Comparison of ENCODE assay signal across 19 mouse cellular contexts in the genomic region with DNA sequence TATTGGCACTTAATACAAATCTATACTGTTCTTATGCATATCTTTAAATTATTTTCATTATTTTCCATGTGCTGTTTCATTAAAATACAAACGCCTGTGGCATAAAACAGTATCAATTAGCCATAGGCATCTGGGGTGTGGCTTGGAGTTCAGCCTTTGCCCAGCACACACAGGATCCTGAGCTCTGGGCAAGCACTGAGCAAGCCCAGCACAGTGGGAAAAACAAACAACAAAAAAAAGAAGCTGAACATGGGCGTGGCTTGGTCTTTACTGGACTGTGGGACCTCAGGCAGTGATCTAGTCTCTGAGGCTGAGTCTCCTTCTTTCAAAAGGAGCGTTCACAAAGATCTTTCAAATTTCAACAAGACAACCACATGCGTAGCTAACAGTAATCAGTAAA.
A peak's percentile ranks its signal among the peaks of the same experiment; 100 is the strongest.
DNase-seq lines count a peak whose midpoint lies in the region; ATAC-seq and TF ChIP-seq lines count a peak whose summit lies in the region.
"Had no signal": no experiment of that assay in that cellular context is flagged by ENCODE, and none has a peak within 500 bp of the region (broad histone marks: within the 10 kb centered on the region; RNA-seq: fewer than 3 reads in every experiment).

No protein-coding gene starts in this region.

- TF ChIP-seq EP300 in stomach, postnatal 0 days (optimal IDR thresholded peaks at IDR 0.05) = no peak

- ATAC-seq in liver, embryonic 12.5 days = peak; percentile 54
- ATAC-seq in liver, embryonic 11.5 days (replicated peaks; ENCODE audit: low FRiP score) = no peak
- peak; percentile 88 for ATAC-seq in intestine, embryonic 16.5 days
- ATAC-seq in liver, embryonic 15.5 days (ENCODE audit: insufficient read depth) = peak; percentile 57
- peak; percentile 72; the same call in 1 of the 2 replicates for ATAC-seq in stomach, postnatal 0 days (ENCODE audit: low FRiP score, low TSS enrichment)
- no peak for ATAC-seq in frontal cortex, adult (ENCODE audit: low TSS enrichment)
- ATAC-seq: forebrain, embryonic 15.5 days had no signal

- H3K4me3 ChIP-seq in liver, embryonic 12.5 days = no peak overlapping the region
- no peak overlapping the region for H3K4me3 ChIP-seq in liver, embryonic 11.5 days (ENCODE audit: low read depth, low read length)
- H3K4me3 ChIP-seq in intestine, embryonic 16.5 days (ENCODE audit: low read length) = no peak overlapping the region
- no peak overlapping the region for H3K4me3 ChIP-seq in liver, embryonic 15.5 days (replicated peaks)
- H3K4me3 ChIP-seq in stomach, postnatal 0 days (ENCODE audit: low read depth, low read length) = no peak overlapping the region
- H3K4me3 ChIP-seq: embryonic facial prominence, embryonic 15.5 days; erythroblast, embryonic 14.5 days; forebrain, embryonic 15.5 days; heart, embryonic 10.5 days had no signal

- H3K4me1 ChIP-seq in liver, embryonic 12.5 days = no peaks in the 10 kb centered on the region
- H3K4me1 ChIP-seq in liver, embryonic 11.5 days (replicated peaks; ENCODE audit: control insufficient read depth, insufficient read depth, low read length) = 0 out of 2 replicates have a peak, but pooled peaks cover 2% of the 10 kb centered on the region
- H3K4me1 ChIP-seq in intestine, embryonic 16.5 days (ENCODE audit: control insufficient read depth, insufficient read depth, low read length) = no peaks in the 10 kb centered on the region
- 0 out of 2 replicates have a peak, but pooled peaks cover 6% of the 10 kb centered on the region for H3K4me1 ChIP-seq in liver, embryonic 15.5 days (replicated peaks)
- no peaks in the 10 kb centered on the region for H3K4me1 ChIP-seq in stomach, postnatal 0 days (replicated peaks; ENCODE audit: control insufficient read depth, insufficient read depth)

- H3K9ac ChIP-seq in liver, embryonic 12.5 days = no peak overlapping the region
- no peak overlapping the region for H3K9ac ChIP-seq in liver, embryonic 11.5 days (ENCODE audit: low read depth, low read length)
- H3K9ac ChIP-seq in intestine, embryonic 16.5 days (ENCODE audit: low read depth, low read length) = no peak overlapping the region
- H3K9ac ChIP-seq in liver, embryonic 15.5 days = no peak overlapping the region
- no peak overlapping the region for H3K9ac ChIP-seq in stomach, postnatal 0 days (ENCODE audit: low read length)
- H3K9ac ChIP-seq: embryonic facial prominence, embryonic 15.5 days; forebrain, embryonic 15.5 days had no signal

- peaks cover 4% of the 10 kb centered on the region; the same call in 1 of the 2 replicates for H3K27me3 ChIP-seq in liver, embryonic 12.5 days (replicated peaks)
- no peaks in the 10 kb centered on the region for H3K27me3 ChIP-seq in liver, embryonic 11.5 days (replicated peaks; ENCODE audit: control insufficient read depth, insufficient read depth, low read length)
- no peaks in the 10 kb centered on the region for H3K27me3 ChIP-seq in intestine, embryonic 16.5 days (replicated peaks; ENCODE audit: control insufficient read depth, insufficient read depth, low read length)
- H3K27me3 ChIP-seq in liver, embryonic 15.5 days = no peaks in the 10 kb centered on the region
- H3K27me3 ChIP-seq in stomach, postnatal 0 days (ENCODE audit: control insufficient read depth, insufficient read depth, low read length) = no peaks in the 10 kb centered on the region
- H3K27me3 ChIP-seq: embryonic facial prominence, embryonic 15.5 days; forebrain, embryonic 15.5 days had no signal

- H3K27ac ChIP-seq in liver, embryonic 12.5 days = no peak overlapping the region
- H3K27ac ChIP-seq in liver, embryonic 11.5 days (ENCODE audit: low read depth, low read length) = no peak overlapping the region
- no peak overlapping the region for H3K27ac ChIP-seq in intestine, embryonic 16.5 days (ENCODE audit: low read length)
- no peak overlapping the region for H3K27ac ChIP-seq in liver, embryonic 15.5 days (replicated peaks)
- no peak overlapping the region for H3K27ac ChIP-seq in stomach, postnatal 0 days (replicated peaks)
- H3K27ac ChIP-seq: embryonic facial prominence, embryonic 15.5 days; forebrain, embryonic 15.5 days; heart, embryonic 10.5 days had no signal

- no peak for DNase-seq in liver, embryonic 11.5 days (ENCODE audit: low spot score)
- peak; percentile 40 for DNase-seq in stomach, postnatal 0 days (ENCODE audit: low spot score)
- DNase-seq in ovary, postnatal 14 days (ENCODE audit: low spot score) = no peak
- DNase-seq: adrenal gland, postnatal 10 days; cerebellum, adult 11 months; cerebellum, adult 8-10 months; cerebellum, postnatal 14 days; embryo, embryonic 11 days; gastrocnemius, postnatal 10 days; heart, adult 18-20 months; heart, postnatal 10 days had no signal

- no peak overlapping the region for H3K4me2 ChIP-seq in liver, embryonic 12.5 days
- H3K4me2 ChIP-seq in liver, embryonic 11.5 days = no peak overlapping the region
- no peak overlapping the region for H3K4me2 ChIP-seq in intestine, embryonic 16.5 days (ENCODE audit: low read depth, low read length)
- H3K4me2 ChIP-seq in liver, embryonic 15.5 days = no peak overlapping the region
- no peak overlapping the region for H3K4me2 ChIP-seq in stomach, postnatal 0 days (replicated peaks; ENCODE audit: low read depth)
- H3K4me2 ChIP-seq: embryonic facial prominence, embryonic 15.5 days; forebrain, embryonic 15.5 days had no signal

- WGBS in liver, embryonic 12.5 days (ENCODE audit: insufficient replicate concordance) = 62% methylated on average over 4 of the region's 4 CpGs
- 75% methylated on average over 4 of the region's 4 CpGs for WGBS in liver, embryonic 11.5 days
- WGBS in intestine, embryonic 16.5 days = 67% methylated on average over 4 of the region's 4 CpGs
- WGBS in liver, embryonic 15.5 days (ENCODE audit: insufficient replicate concordance) = 61% methylated on average over 4 of the region's 4 CpGs
- 57% methylated on average over 4 of the region's 4 CpGs for WGBS in stomach, postnatal 0 days

- no peak for TF ChIP-seq CTCF in stomach, postnatal 0 days (IDR thresholded peaks at IDR 0.05; ENCODE audit: low read depth)

- H3K36me3 ChIP-seq in liver, embryonic 12.5 days = no peaks in the 10 kb centered on the region
- no peaks in the 10 kb centered on the region for H3K36me3 ChIP-seq in liver, embryonic 11.5 days (ENCODE audit: control insufficient read depth, insufficient read depth, low read length)
- H3K36me3 ChIP-seq in intestine, embryonic 16.5 days (ENCODE audit: control insufficient read depth, insufficient read depth, low read length) = no peaks in the 10 kb centered on the region
- no peaks in the 10 kb centered on the region for H3K36me3 ChIP-seq in liver, embryonic 15.5 days (replicated peaks)
- no peaks in the 10 kb centered on the region for H3K36me3 ChIP-seq in stomach, postnatal 0 days (ENCODE audit: control insufficient read depth, insufficient read depth, low read length)
- H3K36me3 ChIP-seq: embryonic facial prominence, embryonic 15.5 days; forebrain, embryonic 15.5 days; heart, embryonic 10.5 days had no signal

- no peaks in the 10 kb centered on the region for H3K9me3 ChIP-seq in liver, embryonic 12.5 days (replicated peaks)
- H3K9me3 ChIP-seq in liver, embryonic 11.5 days (ENCODE audit: control insufficient read depth, low read length) = no peaks in the 10 kb centered on the region
- H3K9me3 ChIP-seq in intestine, embryonic 16.5 days (ENCODE audit: control insufficient read depth, low read length) = no peaks in the 10 kb centered on the region
- H3K9me3 ChIP-seq in liver, embryonic 15.5 days (replicated peaks) = no peaks in the 10 kb centered on the region
- H3K9me3 ChIP-seq in stomach, postnatal 0 days (ENCODE audit: control insufficient read depth, low read length) = no peaks in the 10 kb centered on the region
- H3K9me3 ChIP-seq: embryonic facial prominence, embryonic 15.5 days; forebrain, embryonic 15.5 days; heart, embryonic 10.5 days had no signal

Comparison
In these comparisons a context has a peak if more than half of its experiments do, and no peak if none do; other contexts are left out.
1. ATAC-seq: peak in liver, embryonic 12.5 days (single experiment), intestine, embryonic 16.5 days (single experiment), liver, embryonic 15.5 days (single experiment) and stomach, postnatal 0 days (single experiment); none in liver, embryonic 11.5 days (single experiment) and frontal cortex, adult (single experiment).